Mouse (Mus musculus) liver, embryonic 15.5 days (tissue): ENCODE measurements at regions not wholly inside any gene's neighbourhood (a gene's known extent, or its start where the extent isn't known, plus 50 kb on each side); places are given as distances from the start of the nearest gene placed in this dataset.
"Not testable (repeated sequence)": the region's sequence is repeated elsewhere in the genome, so short reads cannot be mapped to it uniquely, and the experiment has no call there.

ENCODE experiments used
- ATAC-seq: fragments of 200-750 bp; cut with Nextera tagmentation; 2 replicates; pipeline ENCODE4 v1.8.0; 2017; ENCODE audit warnings: moderate number of reproducible peaks, mild to moderate bottlenecking, moderate library complexity; ENCODE audit not compliant: insufficient read depth
- H3K27ac ChIP-seq: fragments of 300-500 bp; sonication (generic); replicated peaks from 2 replicates; pipeline ENCODE4 v1.5.1; 2015; ENCODE audit warnings: mild to moderate bottlenecking, inconsistent platforms
- H3K27me3 ChIP-seq: fragments of 300-500 bp; sonication (generic); 2 replicates; pipeline ENCODE4 v1.6.1; 2015; ENCODE audit warnings: mild to moderate bottlenecking, inconsistent platforms
- H3K36me3 ChIP-seq: fragments of 300-500 bp; sonication (generic); replicated peaks from 2 replicates; pipeline ENCODE4 v1.6.1; 2015; ENCODE audit warnings: moderate library complexity, mild to moderate bottlenecking, inconsistent platforms
- H3K4me1 ChIP-seq: fragments of 300-500 bp; sonication (generic); replicated peaks from 2 replicates; pipeline ENCODE4 v1.6.1; 2015; ENCODE audit warnings: inconsistent platforms
- H3K4me2 ChIP-seq: fragments of 300-500 bp; sonication (generic); 2 replicates; pipeline ENCODE4 v1.6.1; 2015; ENCODE audit warnings: moderate library complexity, mild to moderate bottlenecking, inconsistent platforms
- H3K4me3 ChIP-seq: fragments of 300-500 bp; sonication (generic); replicated peaks from 2 replicates; pipeline ENCODE4 v1.5.1; 2015; ENCODE audit warnings: mild to moderate bottlenecking, inconsistent platforms
- H3K9ac ChIP-seq: fragments of 300-500 bp; sonication (generic); 2 replicates; pipeline ENCODE4 v1.6.1; 2015; ENCODE audit warnings: moderate library complexity, mild to moderate bottlenecking, inconsistent platforms
- H3K9me3 ChIP-seq: fragments of 300-500 bp; sonication (generic); replicated peaks from 2 replicates; pipeline ENCODE4 v1.6.1; 2016; ENCODE audit warnings: inconsistent platforms
- WGBS: fragments of 180-500 bp; shearing (Covaris S2); methylation state at CpG from one replicate; pipeline ENCODE4 v1.1.7; 2015; ENCODE audit warnings: mixed read lengths; ENCODE audit not compliant: insufficient replicate concordance; 5-methylcytosine and 5-hydroxymethylcytosine counted together

DNA sequence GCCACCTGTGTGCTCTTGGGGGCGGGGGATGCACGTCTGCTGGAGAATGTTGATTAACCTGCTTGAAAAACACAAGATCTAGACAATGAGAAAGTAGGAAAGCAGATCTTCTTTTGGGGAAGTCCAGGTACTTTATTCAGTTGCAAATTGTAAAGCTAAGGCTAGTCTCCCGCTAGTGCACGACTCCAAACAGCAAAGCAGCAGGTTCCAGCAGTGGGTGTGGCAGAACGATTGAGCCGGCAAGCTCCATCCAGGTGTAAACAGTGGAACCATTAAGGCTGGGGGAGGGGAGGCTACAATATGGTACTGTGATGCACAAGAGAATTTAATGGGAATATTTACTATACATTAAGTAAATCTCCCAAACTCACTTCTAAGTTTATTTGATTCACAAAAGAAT is 448.6 kb upstream of the Cobl start:
- H3K4me1 ChIP-seq, ATAC-seq, H3K27ac ChIP-seq, H3K36me3 ChIP-seq, H3K9ac ChIP-seq, H3K4me2 ChIP-seq, H3K4me3 ChIP-seq, H3K9me3 ChIP-seq, H3K27me3 ChIP-seq: not testable (repeated sequence)
- WGBS: 43% methylated on average over 6 of the region's 6 CpGs

DNA sequence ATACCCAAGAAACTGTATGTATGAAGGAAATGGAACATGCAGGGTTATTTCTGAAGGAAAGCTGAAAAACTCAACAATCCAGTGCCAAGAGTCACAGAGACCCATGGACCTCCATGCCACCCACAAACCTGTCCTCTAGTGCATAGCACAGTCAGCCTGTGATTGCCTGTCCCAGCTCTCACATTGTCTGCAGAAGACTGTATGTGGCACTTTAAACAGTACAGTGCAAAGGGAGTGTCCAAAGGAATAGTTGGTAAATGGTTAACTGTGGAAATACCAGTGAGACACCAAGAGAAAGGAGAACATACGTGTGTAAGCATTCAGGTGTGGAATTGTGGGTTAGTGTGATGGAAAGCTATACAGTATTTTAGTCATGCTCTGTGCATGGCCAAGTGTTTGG is 409.0 kb upstream of the Cobl start:
- H3K4me3 ChIP-seq: no peak overlapping the region
- H3K4me1 ChIP-seq: no peaks in the 10 kb centered on the region
- WGBS: 41% methylated on average over 1 of the region's 1 CpGs
- no peaks in the 10 kb centered on the region for H3K27me3 ChIP-seq
- peak; percentile 52 for ATAC-seq
- H3K4me2 ChIP-seq: no peak overlapping the region
- no peak overlapping the region for H3K27ac ChIP-seq
- H3K9me3 ChIP-seq: no peaks in the 10 kb centered on the region
- H3K36me3 ChIP-seq: no peaks in the 10 kb centered on the region
- no peak overlapping the region for H3K9ac ChIP-seq

DNA sequence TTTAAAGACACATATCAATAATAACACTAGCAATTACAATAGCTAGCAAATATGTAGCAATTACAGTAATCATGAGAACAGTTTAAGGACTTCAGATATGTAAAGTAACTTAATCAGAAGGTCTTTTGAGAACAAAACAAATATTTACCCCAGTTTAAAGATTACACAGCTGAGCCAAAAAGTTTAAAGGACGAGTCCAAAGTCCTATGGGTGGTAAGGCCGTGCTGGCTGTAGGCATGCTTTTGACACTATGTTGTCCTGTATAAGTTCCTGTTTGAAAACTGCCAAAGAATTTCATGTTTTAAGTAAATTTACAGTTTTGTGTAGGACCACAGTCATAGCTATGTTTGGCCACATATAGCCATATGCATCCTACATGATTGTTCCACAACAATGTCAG is 408.0 kb upstream of the Cobl start:
- no peaks in the 10 kb centered on the region for H3K36me3 ChIP-seq
- no peak overlapping the region for H3K4me2 ChIP-seq
- no peak overlapping the region for H3K27ac ChIP-seq
- ATAC-seq: peak; percentile 85
- WGBS: 56% methylated on average over 2 of the region's 2 CpGs
- H3K9ac ChIP-seq: no peak overlapping the region
- H3K4me1 ChIP-seq: no peaks in the 10 kb centered on the region
- H3K9me3 ChIP-seq: no peaks in the 10 kb centered on the region
- no peak overlapping the region for H3K4me3 ChIP-seq
- no peaks in the 10 kb centered on the region for H3K27me3 ChIP-seq

DNA sequence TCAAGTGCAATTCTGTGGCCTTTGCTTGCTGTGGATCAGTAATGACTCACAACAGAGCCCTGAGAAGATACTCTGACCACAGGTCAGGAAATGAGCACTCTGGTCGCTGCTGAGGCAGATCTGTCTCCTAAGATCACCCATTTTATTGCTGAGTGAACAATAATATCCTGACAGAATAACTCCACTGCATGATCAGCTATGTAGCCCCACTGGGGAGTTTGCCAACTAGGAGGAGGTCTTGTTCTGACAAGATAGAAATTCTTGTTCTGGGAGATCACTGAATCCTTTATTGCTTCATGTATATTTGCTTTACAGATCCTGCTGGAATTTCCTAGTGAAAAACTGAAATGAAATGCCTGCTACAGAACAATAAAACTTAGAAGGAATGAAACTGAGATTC is 407.6 kb upstream of the Cobl start:
- peak; percentile 61 for ATAC-seq
- Histone ChIP-seq H3K9ac (no peak overlapping the region), H3K4me3 (no peak overlapping the region), H3K36me3 (no peaks in the 10 kb centered on the region), H3K4me1 (no peaks in the 10 kb centered on the region), H3K27ac (peak overlapping the region; percentile 48; the same call in 1 of the 2 replicates), H3K27me3 (no peaks in the 10 kb centered on the region), H3K4me2 (no peak overlapping the region), H3K9me3 (no peaks in the 10 kb centered on the region)
- WGBS: 0% methylated on average over 1 of the region's 1 CpGs

DNA sequence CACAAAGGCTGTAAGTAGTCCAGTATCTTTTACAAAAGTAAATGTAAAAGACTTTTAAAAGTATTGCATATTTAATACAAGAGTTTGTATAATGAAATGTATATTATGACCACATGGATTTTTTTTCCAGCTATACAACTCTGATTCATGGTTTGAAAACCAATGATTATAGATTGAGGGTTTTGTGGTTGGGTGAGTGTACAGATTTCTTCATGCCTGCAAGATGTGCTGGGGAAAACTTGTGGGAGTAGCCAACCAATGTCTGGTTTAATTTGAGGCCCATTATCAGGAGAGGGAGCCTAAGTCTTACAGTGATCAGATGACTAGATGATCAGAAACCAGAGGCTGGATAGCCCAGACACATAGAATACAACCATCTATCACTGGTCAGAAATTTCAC is 402.8 kb upstream of the Cobl start:
- ATAC-seq: no peak
- no peaks in the 10 kb centered on the region for H3K27me3 ChIP-seq
- H3K9ac ChIP-seq: no peak overlapping the region
- H3K9me3 ChIP-seq: no peaks in the 10 kb centered on the region
- no peak overlapping the region for H3K4me3 ChIP-seq
- H3K36me3 ChIP-seq: no peaks in the 10 kb centered on the region
- H3K27ac ChIP-seq: no peak overlapping the region
- H3K4me2 ChIP-seq: no peak overlapping the region
- H3K4me1 ChIP-seq: no peaks in the 10 kb centered on the region

GRCm38 (mm10) chr11:12865034-12865620 is 400.4 kb upstream of the Cobl start:
- no peak overlapping the region for H3K27ac ChIP-seq
- no peak overlapping the region for H3K4me3 ChIP-seq
- no peaks in the 10 kb centered on the region for H3K27me3 ChIP-seq
- no peaks in the 10 kb centered on the region for H3K4me1 ChIP-seq
- no peak for ATAC-seq
- no peaks in the 10 kb centered on the region for H3K9me3 ChIP-seq
- no peaks in the 10 kb centered on the region for H3K36me3 ChIP-seq
- no peak overlapping the region for H3K4me2 ChIP-seq
- WGBS: 48% methylated on average over 2 of the region's 2 CpGs
- H3K9ac ChIP-seq: no peak overlapping the region

- Histone ChIP-seq H3K27me3 (no peaks in the 10 kb centered on the region), H3K36me3 (no peaks in the 10 kb centered on the region), H3K9ac (no peak overlapping the region), H3K4me3 (no peak overlapping the region), H3K4me2 (no peak overlapping the region), H3K27ac (no peak overlapping the region), H3K4me1 (no peaks in the 10 kb centered on the region), H3K9me3 (no peaks in the 10 kb centered on the region)
- ATAC-seq: no peak
- WGBS: 43% methylated on average over 1 of the region's 1 CpGs
Observed at GRCm38 (mm10) chr11:12859344-12859930, 394.7 kb upstream of the Cobl start.

- H3K36me3 ChIP-seq: no peaks in the 10 kb centered on the region
- H3K4me1 ChIP-seq: no peaks in the 10 kb centered on the region
- no peak overlapping the region for H3K27ac ChIP-seq
- no peak overlapping the region for H3K4me2 ChIP-seq
- H3K9me3 ChIP-seq: no peaks in the 10 kb centered on the region
- 67% methylated on average over 2 of the region's 2 CpGs for WGBS
- no peak overlapping the region for H3K9ac ChIP-seq
- H3K27me3 ChIP-seq: no peaks in the 10 kb centered on the region
- H3K4me3 ChIP-seq: no peak overlapping the region
- ATAC-seq: no peak
Observed at GRCm38 (mm10) chr11:12858274-12858884, 393.6 kb upstream of the Cobl start.

GRCm38 (mm10) chr11:12857358-12858199 is 392.8 kb upstream of the Cobl start:
- H3K4me3 ChIP-seq: no peak overlapping the region
- 52% methylated on average over 6 of the region's 6 CpGs for WGBS
- H3K4me2 ChIP-seq: no peak overlapping the region
- H3K9me3 ChIP-seq: no peaks in the 10 kb centered on the region
- ATAC-seq: 0 out of 2 replicates have a peak, but pooled peaks have one; percentile 31
- no peaks in the 10 kb centered on the region for H3K4me1 ChIP-seq
- H3K9ac ChIP-seq: no peak overlapping the region
- no peak overlapping the region for H3K27ac ChIP-seq
- no peaks in the 10 kb centered on the region for H3K27me3 ChIP-seq
- no peaks in the 10 kb centered on the region for H3K36me3 ChIP-seq

DNA sequence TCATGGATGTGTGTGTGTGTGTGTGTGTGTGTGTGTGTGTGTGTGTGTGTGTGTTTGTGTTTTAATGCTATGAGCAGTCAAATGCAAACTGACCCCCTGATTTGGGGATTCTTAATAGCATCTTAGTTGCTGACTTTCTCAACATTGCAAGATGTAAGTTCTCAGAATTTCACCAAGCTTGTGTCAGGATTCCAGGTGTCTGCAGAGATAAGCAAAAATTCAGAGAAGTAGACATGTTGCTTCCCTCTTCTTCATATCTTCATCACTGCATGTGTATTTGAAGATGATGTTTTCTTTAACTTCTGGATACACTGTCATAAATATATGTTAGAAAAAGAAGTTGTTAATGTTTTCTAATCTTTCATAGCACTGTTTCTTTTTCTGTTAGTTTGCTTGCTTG is 383.0 kb upstream of the Cobl start:
- H3K9me3 ChIP-seq: no peaks in the 10 kb centered on the region
- no peaks in the 10 kb centered on the region for H3K4me1 ChIP-seq
- no peak for ATAC-seq
- H3K27ac ChIP-seq: no peak overlapping the region
- H3K36me3 ChIP-seq: no peaks in the 10 kb centered on the region
- H3K27me3 ChIP-seq: no peaks in the 10 kb centered on the region
- H3K4me3 ChIP-seq: no peak overlapping the region
- H3K4me2 ChIP-seq: no peak overlapping the region
- no peak overlapping the region for H3K9ac ChIP-seq

- Histone ChIP-seq H3K4me1 (no peaks in the 10 kb centered on the region), H3K4me3 (no peak overlapping the region), H3K4me2 (no peak overlapping the region), H3K36me3 (no peaks in the 10 kb centered on the region), H3K9me3 (no peaks in the 10 kb centered on the region), H3K9ac (no peak overlapping the region), H3K27me3 (no peaks in the 10 kb centered on the region), H3K27ac (no peak overlapping the region)
- ATAC-seq: no peak
Observed at GRCm38 (mm10) chr11:12843631-12844423, 379.1 kb upstream of the Cobl start.
